Mouse (Mus musculus): ENCODE data around the gene Gm26897.
A peak's percentile ranks its signal among the peaks of the same experiment; 100 is the strongest.

Gene Gm26897

GRCm38 (mm10) chr5:111733851-111734250 lies at the start of gene Gm26897:
Gene Gm26897 (plus strand): TSS chr5:111733924.
- DNase-seq (ENCODE audit: low spot score in 2 of 2) = no peak

DNA sequence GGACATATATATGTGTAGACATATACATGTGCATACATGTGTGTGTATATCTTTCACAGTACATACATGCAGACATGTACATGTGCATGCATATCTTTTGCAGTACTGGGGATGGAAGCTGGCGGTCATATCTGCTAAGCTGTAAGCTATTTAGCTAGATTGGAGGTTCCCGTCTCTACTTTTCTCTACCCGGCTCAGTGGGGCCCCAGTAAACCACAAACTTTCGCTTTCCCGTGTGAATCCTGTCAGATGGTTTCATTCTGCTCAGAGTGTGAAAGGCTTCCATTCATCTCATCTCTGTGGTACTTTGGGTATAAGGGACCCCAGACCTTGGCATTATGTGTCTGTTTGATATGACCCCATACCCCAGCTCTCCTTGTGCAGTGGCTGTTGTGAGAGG lies 46.4 kb upstream of the Gm26897 start:
- DNase-seq (ENCODE audit: low spot score in 2 of 2) = no peak

DNA sequence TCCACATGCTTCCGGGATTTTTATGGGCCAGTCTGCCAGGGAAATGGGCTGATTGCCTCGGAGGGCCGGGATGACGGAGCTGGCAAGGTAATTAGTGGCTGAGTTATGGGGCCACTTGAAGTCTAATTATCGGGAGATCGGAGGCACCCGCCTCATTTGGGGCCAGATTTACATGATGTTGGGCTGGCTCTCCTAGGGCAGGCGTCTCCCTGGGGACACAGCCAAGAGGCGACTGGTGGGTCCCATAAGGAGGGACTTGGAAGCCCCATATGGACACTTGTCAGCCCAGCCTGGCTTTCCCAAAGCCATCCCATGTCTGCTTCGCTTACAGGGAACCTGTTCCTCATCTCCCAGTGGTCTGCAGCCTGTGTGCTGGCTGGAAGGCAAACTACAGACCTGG lies 45.1 kb upstream of the Gm26897 start:
- DNase-seq (ENCODE audit: low spot score in 2 of 2) = no peak

DNA sequence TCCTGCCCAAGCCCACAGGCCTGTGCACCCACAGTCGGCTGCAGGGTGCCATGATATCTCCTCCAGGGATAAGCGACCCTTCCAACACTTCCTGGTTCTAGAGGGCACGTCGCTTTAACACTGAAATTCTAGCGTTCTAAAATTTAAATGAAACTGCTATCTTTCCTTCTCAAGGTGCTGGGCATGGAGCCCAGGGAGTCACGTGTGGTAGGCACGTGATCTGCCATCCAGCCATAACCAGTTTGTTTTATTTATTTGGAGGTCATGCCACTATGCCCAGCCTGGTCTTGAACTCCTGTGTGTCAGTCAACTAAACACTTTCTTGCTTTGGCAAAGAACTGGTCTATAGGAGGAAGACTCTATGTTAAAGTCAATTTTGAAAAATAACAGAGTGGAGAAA lies 35.7 kb upstream of the Gm26897 start:
- DNase-seq (ENCODE audit: low spot score in 2 of 2) = peak in 1 of 2 experiments; percentile 21

- DNase-seq (ENCODE audit: low spot score in 2 of 2) = peak in 1 of 2 experiments; percentile 26
These were observed 33.9 kb upstream of the Gm26897 start for GRCm38 (mm10) chr5:111699711-111700303.

- DNase-seq (ENCODE audit: low spot score in 2 of 2) = peak in 1 of 2 experiments; percentile 28
These were observed 31.9 kb upstream of the Gm26897 start for GRCm38 (mm10) chr5:111701634-111702329.

DNA sequence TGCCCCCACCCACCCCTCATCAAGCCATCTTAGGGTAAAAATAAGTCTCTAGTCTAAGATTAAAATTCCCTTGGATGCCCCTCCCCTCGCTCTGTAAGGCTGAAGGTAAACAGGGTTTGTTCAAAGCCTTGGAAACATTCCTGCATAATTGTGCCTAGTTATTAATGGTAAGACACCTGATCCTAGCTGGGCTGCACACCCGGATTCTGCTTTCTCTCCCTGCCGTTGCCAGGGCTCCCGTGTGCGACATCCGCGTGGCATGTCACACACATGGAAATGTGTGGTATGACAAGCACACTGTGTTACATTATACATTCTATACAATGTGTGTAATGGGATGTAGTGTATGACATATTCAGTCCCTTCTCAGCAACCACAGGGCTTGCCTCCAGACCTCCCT lies 30.1 kb upstream of the Gm26897 start:
- DNase-seq (ENCODE audit: low spot score in 2 of 2) = peak in 1 of 2 experiments; percentile 35

DNA sequence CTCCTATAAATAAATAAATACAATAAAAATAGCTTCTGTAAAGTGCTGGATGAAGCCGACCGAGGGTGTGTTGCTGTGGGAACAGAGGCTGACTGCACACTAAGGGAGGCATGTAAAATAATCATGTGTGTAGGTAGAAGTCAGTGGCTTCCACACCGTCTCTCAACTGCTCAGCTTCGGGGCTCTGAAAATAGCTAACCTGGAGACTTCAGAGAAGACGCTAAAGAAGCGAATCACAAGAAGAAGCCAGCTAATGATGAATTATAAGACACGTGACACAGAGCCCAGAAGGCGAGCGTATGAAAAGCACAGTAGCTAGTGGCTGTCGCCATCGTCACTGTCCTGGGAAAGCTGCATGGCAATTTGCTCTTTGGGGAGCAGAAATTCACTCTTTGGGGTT lies 29.4 kb upstream of the Gm26897 start:
- DNase-seq (ENCODE audit: low spot score in 2 of 2) = peak; percentile 29 to 51

GRCm38 (mm10) chr5:111709195-111709901 lies 24.4 kb upstream of the Gm26897 start:
- peak in 1 of 2 experiments; percentile 12 for DNase-seq (ENCODE audit: low spot score in 2 of 2)

GRCm38 (mm10) chr5:111719018-111719417 lies 14.7 kb upstream of the Gm26897 start:
- peak; percentile 57 to 76 for DNase-seq (ENCODE audit: low spot score in 2 of 2)

GRCm38 (mm10) chr5:111720726-111721125 lies 13.0 kb upstream of the Gm26897 start:
- peak; percentile 70 to 86 for DNase-seq (ENCODE audit: low spot score in 2 of 2)

- DNase-seq (ENCODE audit: low spot score in 2 of 2) = peak; percentile 72 to 87
These were observed 9.0 kb upstream of the Gm26897 start for GRCm38 (mm10) chr5:111724713-111725112.

DNA sequence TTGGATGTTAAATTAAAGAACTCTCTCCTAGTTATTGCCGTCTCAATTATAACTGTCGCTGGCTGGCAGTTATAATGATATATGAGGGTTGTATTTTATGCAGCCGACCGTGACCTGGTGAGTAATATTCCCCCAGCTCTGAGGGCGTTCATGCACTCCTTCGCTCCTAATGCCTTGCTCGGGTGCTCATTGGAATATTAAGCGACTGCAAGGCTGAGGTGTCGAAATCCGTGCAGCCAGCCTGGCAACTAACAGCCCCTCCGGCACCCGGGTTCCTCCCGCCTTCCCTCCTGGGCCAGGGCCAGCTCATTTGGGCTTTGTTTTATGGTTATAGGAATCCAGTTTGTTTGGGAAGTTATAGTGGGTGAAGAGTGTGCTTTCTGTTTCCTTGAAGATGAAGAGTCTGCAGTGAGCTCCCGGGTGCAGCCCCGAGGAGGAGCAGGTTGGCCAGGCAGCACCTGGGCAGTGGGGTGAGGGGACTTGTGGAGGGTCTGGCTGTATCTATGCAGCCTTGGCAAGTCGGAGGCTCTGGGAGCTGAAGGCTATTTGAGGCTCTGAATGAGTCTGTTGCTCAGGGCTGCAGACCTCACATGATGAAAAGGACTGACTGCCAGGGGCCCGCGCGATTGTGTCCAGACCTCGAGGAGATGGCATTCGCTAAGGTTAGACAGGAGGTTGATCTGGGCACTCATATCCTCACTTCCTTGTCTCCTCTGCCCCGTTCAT lies 8.4 kb upstream of the Gm26897 start:
- peak; percentile 56 to 72 for DNase-seq (ENCODE audit: low spot score in 2 of 2)

GRCm38 (mm10) chr5:111728411-111728810 lies 5.3 kb upstream of the Gm26897 start:
- DNase-seq (ENCODE audit: low spot score in 2 of 2) = no peak

DNA sequence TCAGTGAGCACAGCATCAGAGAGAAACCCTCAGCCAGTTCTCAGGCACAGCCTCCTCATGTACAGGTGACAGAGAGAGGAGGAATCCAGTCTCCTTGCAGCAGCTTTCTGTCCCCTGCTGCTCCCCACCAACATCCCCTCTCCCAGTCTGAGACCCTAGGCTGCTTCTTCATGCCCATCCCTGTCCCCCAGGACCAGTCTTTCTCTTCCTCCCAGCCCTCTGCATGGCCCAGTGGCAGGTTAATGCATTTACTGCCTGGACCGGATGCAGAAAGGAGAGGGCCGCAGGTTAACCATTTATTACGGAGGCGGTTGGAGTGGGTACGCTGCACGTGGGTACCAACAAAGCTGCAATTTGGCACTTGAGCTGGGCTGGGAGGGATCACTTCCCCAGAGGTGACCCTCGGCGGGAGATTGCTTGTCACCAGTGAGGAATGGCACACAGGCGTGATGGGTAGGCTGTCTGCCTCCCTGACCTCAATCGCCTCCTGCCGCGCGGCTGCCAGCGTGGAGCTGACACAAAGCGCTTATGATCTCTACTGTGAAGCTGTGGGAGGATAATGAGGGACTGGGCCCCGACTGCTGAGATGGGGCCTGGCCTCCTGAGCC lies 3.1 kb upstream of the Gm26897 start:
- DNase-seq (ENCODE audit: low spot score in 2 of 2) = no peak

GRCm38 (mm10) chr5:111732194-111732593 lies 1.5 kb upstream of the Gm26897 start:
- no peak for DNase-seq (ENCODE audit: low spot score in 2 of 2)

GRCm38 (mm10) chr5:111739480-111739879 lies 5.8 kb downstream of the Gm26897 start:
- DNase-seq (ENCODE audit: low spot score in 2 of 2) = no peak

GRCm38 (mm10) chr5:111740384-111741275 lies 6.9 kb downstream of the Gm26897 start:
- no peak for DNase-seq (ENCODE audit: low spot score in 2 of 2)

DNA sequence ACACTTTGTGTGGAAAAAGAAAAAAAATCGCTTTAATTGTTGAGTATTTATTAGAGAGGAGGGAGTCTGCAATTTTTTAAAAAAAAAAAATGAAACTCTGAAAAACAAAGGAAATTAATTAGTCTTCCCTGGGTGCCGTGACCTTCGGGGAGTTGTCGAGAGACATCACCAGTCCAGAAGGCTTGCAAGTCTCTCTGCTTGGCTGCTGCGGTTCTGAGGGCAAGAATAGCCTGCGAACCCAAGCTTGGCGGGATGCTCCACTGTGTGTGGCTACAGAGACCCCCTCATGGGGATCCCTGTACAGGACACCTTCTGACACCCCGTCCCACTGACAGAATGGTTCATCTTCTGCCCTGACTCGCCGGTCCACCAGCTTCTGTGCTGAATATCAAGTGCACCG lies 7.6 kb downstream of the Gm26897 start:
- DNase-seq (ENCODE audit: low spot score in 2 of 2) = no peak

- peak in 1 of 2 experiments; percentile 49 for DNase-seq (ENCODE audit: low spot score in 2 of 2)
These were observed 8.7 kb downstream of the Gm26897 start for GRCm38 (mm10) chr5:111742290-111742898.

All from right cerebral cortex, postnatal 10 days (tissue).